Mouse (Mus musculus): ENCODE measurements around the gene Gm826. TPM values are rescaled to one million over a fixed set of nuclear protein-coding genes. Genes with fewer than 3 reads are reported as not detected.
A peak's percentile ranks its signal among the peaks of the same experiment; 100 is the strongest.

Gene Gm826
- total RNA-seq, 2 experiments from 2014 or later: 3.0 to 4.0 TPM

GRCm38 (mm10) chr2:160354319-160354718 lies 20.4 kb upstream of the Gm826 start:
- no peak for DNase-seq (ENCODE audit: low spot score)

- DNase-seq (ENCODE audit: low spot score): no peak
These were observed 19.6 kb upstream of the Gm826 start for GRCm38 (mm10) chr2:160353581-160353980.

GRCm38 (mm10) chr2:160351038-160351574 lies 17.1 kb upstream of the Gm826 start:
- no peak for DNase-seq (ENCODE audit: low spot score)

- DNase-seq (ENCODE audit: low spot score): no peak
These were observed 15.6 kb upstream of the Gm826 start for GRCm38 (mm10) chr2:160349578-160349977.

GRCm38 (mm10) chr2:160348796-160349195 lies 14.8 kb upstream of the Gm826 start:
- DNase-seq (ENCODE audit: low spot score): no peak

- DNase-seq (ENCODE audit: low spot score): no peak
These were observed 14.2 kb upstream of the Gm826 start for GRCm38 (mm10) chr2:160348072-160348604.

- DNase-seq (ENCODE audit: low spot score): no peak
These were observed 11.7 kb upstream of the Gm826 start for GRCm38 (mm10) chr2:160345644-160346043.

GRCm38 (mm10) chr2:160340121-160340520 lies 6.2 kb upstream of the Gm826 start:
- no peak for DNase-seq (ENCODE audit: low spot score)

GRCm38 (mm10) chr2:160339595-160339994 lies 5.6 kb upstream of the Gm826 start:
- DNase-seq (ENCODE audit: low spot score): no peak

GRCm38 (mm10) chr2:160336053-160336452 lies 2.1 kb upstream of the Gm826 start:
- peak; percentile 62 for DNase-seq (ENCODE audit: low spot score)

- no peak for DNase-seq (ENCODE audit: low spot score)
These were observed 1.1 kb upstream of the Gm826 start for GRCm38 (mm10) chr2:160335043-160335442.

- DNase-seq (ENCODE audit: low spot score): peak; percentile 70
These were observed 1.2 kb downstream of the Gm826 start for GRCm38 (mm10) chr2:160332516-160333325.

- no peak for DNase-seq (ENCODE audit: low spot score)
These were observed 5.1 kb downstream of the Gm826 start for GRCm38 (mm10) chr2:160328886-160329285.

GRCm38 (mm10) chr2:160327716-160328115 lies 6.2 kb downstream of the Gm826 start:
- DNase-seq (ENCODE audit: low spot score): no peak

- no peak for DNase-seq (ENCODE audit: low spot score)
These were observed 6.8 kb downstream of the Gm826 start for GRCm38 (mm10) chr2:160327167-160327566.

- no peak for DNase-seq (ENCODE audit: low spot score)
These were observed 8.8 kb downstream of the Gm826 start for GRCm38 (mm10) chr2:160325105-160325644.

- DNase-seq (ENCODE audit: low spot score): peak; percentile 66
These were observed 12.1 kb downstream of the Gm826 start for GRCm38 (mm10) chr2:160321829-160322228.

- DNase-seq (ENCODE audit: low spot score): no peak
These were observed 15.7 kb downstream of the Gm826 start for GRCm38 (mm10) chr2:160318255-160318654.

- peak; percentile 11 for DNase-seq (ENCODE audit: low spot score)
These were observed 20.4 kb downstream of the Gm826 start for GRCm38 (mm10) chr2:160313595-160314007.

GRCm38 (mm10) chr2:160305070-160305469 lies 28.9 kb downstream of the Gm826 start:
- no peak for DNase-seq (ENCODE audit: low spot score)

GRCm38 (mm10) chr2:160303992-160304391 lies 30.0 kb downstream of the Gm826 start:
- DNase-seq (ENCODE audit: low spot score): no peak

- DNase-seq (ENCODE audit: low spot score): no peak
These were observed 31.9 kb downstream of the Gm826 start for GRCm38 (mm10) chr2:160302013-160302412.

GRCm38 (mm10) chr2:160298586-160298985 lies 35.4 kb downstream of the Gm826 start:
- DNase-seq (ENCODE audit: low spot score): no peak
